Mouse (Mus musculus) CH12.LX (cell line): Measurements from ENCODE around the gene Ywhag. TPM values are rescaled to one million over a fixed set of nuclear protein-coding genes. Genes with fewer than 3 reads are reported as not detected.

Source experiments
- DNase-seq: peaks from one replicate; pipeline ENCODE4 v3.0.0-alpha.2; 2013; ENCODE audit errors: extremely low read depth
- H3K27ac ChIP-seq: 2 replicates; pipeline ENCODE4 v1.5.1; 2012; ENCODE audit warnings: low read depth, mild to moderate bottlenecking, control low read depth, moderate library complexity; ENCODE audit not compliant: insufficient read depth
- H3K27me3 ChIP-seq: replicated peaks from 2 replicates; pipeline ENCODE3; 2012; ENCODE audit warnings: inconsistent platforms
- H3K36me3 ChIP-seq, 2 experiments: replicated peaks in 1 of 2; 2 replicates each; pipeline versions ENCODE3 to v1.6.1; 2012; ENCODE audit warnings: inconsistent platforms in 1 of 2, low read length in 1 of 2, mild to moderate bottlenecking in 1 of 2, mixed read lengths in 1 of 2, moderate library complexity in 1 of 2; ENCODE audit not compliant: control insufficient read depth in 1 of 2, insufficient read depth in 1 of 2
- H3K4me1 ChIP-seq, 2 experiments: 2 replicates each; pipeline ENCODE4 v1.6.1; 2012; ENCODE audit warnings: inconsistent platforms in 1 of 2, moderate library complexity in 1 of 2; ENCODE audit not compliant: insufficient read depth in 2 of 2, control insufficient read depth in 1 of 2
- H3K4me2 ChIP-seq: 2 replicates; pipeline ENCODE4 v1.6.1; 2012; ENCODE audit warnings: low read depth, mild to moderate bottlenecking, control low read depth; ENCODE audit not compliant: poor library complexity, insufficient read depth, severe bottlenecking
- H3K4me3 ChIP-seq, 3 experiments: fragments of 150-350 bp in 1 of 3; sonication (generic) in 1 of 3; replicated peaks in 1 of 3; 2 replicates each; pipeline versions ENCODE3 to v1.5.1; 2011 to 2012; ENCODE audit warnings: low read depth in 2 of 3, low read length in 2 of 3, mild to moderate bottlenecking in 2 of 3, moderate library complexity in 2 of 3, control low read depth in 1 of 3, improper control_type of control experiment in 1 of 3, inconsistent platforms in 1 of 3, mixed read lengths in 1 of 3; ENCODE audit not compliant: poor library complexity in 1 of 3
- H3K79me2 ChIP-seq: replicated peaks from 2 replicates; pipeline ENCODE4 v1.6.1; 2012; ENCODE audit warnings: mild to moderate bottlenecking, moderate library complexity; ENCODE audit not compliant: control insufficient read depth, poor library complexity, insufficient read depth, severe bottlenecking; ENCODE audit errors: extremely low read depth
- H3K9ac ChIP-seq: 2 replicates; pipeline ENCODE4 v1.6.1; 2012; ENCODE audit warnings: low read depth, mild to moderate bottlenecking, control low read depth, moderate library complexity; ENCODE audit not compliant: insufficient read depth
- H3K9me3 ChIP-seq: replicated peaks from 2 replicates; pipeline ENCODE3; 2012; ENCODE audit warnings: low read length, inconsistent platforms, mixed read lengths
- BHLHE40 ChIP-seq: IDR thresholded peaks from 2 replicates; pipeline ENCODE4 v1.6.1; 2011; ENCODE audit warnings: mild to moderate bottlenecking, low read depth, low read length, improper control_type of control experiment
- CHD2 ChIP-seq: IDR thresholded peaks from 2 replicates; pipeline ENCODE4 v1.6.1; 2011; ENCODE audit warnings: low read length, improper control_type of control experiment
- CTCF ChIP-seq, 2 experiments: IDR thresholded peaks in 1 of 2; conservative IDR thresholded peaks in 1 of 2; 2 replicates each; pipeline ENCODE4 v1.5.1; 2011 to 2012; ENCODE audit warnings: low read depth in 2 of 2, low read length in 2 of 2, improper control_type of control experiment in 1 of 2, inconsistent platforms in 1 of 2, mild to moderate bottlenecking in 1 of 2, moderate library complexity in 1 of 2
- E2F4 ChIP-seq: IDR thresholded peaks from 2 replicates; pipeline ENCODE4 v1.6.1; 2011; ENCODE audit warnings: low read depth, low read length, improper control_type of control experiment; ENCODE audit not compliant: insufficient replicate concordance
- ELF1 ChIP-seq: IDR thresholded peaks from 2 replicates; pipeline ENCODE4 v1.6.1; 2014; ENCODE audit warnings: low read depth, mild to moderate bottlenecking, inconsistent platforms, low read length, improper control_type of control experiment
- EP300 ChIP-seq: IDR thresholded peaks from 2 replicates; pipeline ENCODE4 v1.6.1; 2011; ENCODE audit warnings: low read length, improper control_type of control experiment
- MYC ChIP-seq: IDR thresholded peaks from 2 replicates; pipeline ENCODE4 v1.6.1; 2011; ENCODE audit warnings: low read depth, mild to moderate bottlenecking, improper control_type of control experiment, low read length
- POLR2AphosphoS2 ChIP-seq: IDR thresholded peaks from 2 replicates; pipeline ENCODE4 v1.6.1; 2011; ENCODE audit warnings: low read depth, low read length, improper control_type of control experiment
- RAD21 ChIP-seq: IDR thresholded peaks from 2 replicates; pipeline ENCODE4 v1.6.1; 2011; ENCODE audit warnings: low read depth, mild to moderate bottlenecking, low read length, improper control_type of control experiment, moderate library complexity
- RCOR1 ChIP-seq: conservative IDR thresholded peaks from 2 replicates; pipeline ENCODE4 v1.6.1; 2012; ENCODE audit warnings: low read depth, mild to moderate bottlenecking, inconsistent platforms, low read length, improper control_type of control experiment
- SIN3A ChIP-seq: IDR thresholded peaks from 2 replicates; pipeline ENCODE4 v1.6.1; 2012; ENCODE audit warnings: low read length, improper control_type of control experiment, inconsistent platforms
- SMC3 ChIP-seq: IDR thresholded peaks from 2 replicates; pipeline ENCODE4 v1.6.1; 2011; ENCODE audit warnings: low read depth, low read length, improper control_type of control experiment
- TBP ChIP-seq: conservative IDR thresholded peaks from 2 replicates; pipeline ENCODE4 v1.6.1; 2011; ENCODE audit warnings: low read depth, low read length, improper control_type of control experiment
- ZC3H11A ChIP-seq: IDR thresholded peaks from 2 replicates; pipeline ENCODE4 v1.6.1; 2012; ENCODE audit warnings: low read depth, mild to moderate bottlenecking, inconsistent platforms, low read length, improper control_type of control experiment
- ZNF384 ChIP-seq: IDR thresholded peaks from 2 replicates; pipeline ENCODE4 v1.6.1; 2012; ENCODE audit warnings: low read depth, low read length, improper control_type of control experiment, inconsistent platforms
- dilution Hi-C: fragments of 300-500 bp; cut with MboI; formaldehyde crosslinking; loops from 2 replicates; pipeline ENCODE4 v1.14.3; 2020; ENCODE audit warnings: low sequenced_read_pairs; ENCODE audit not compliant: extremely low pct_unique_long_range_greater_than_20kb, extremely low pct_ligation_motif_present
- in situ Hi-C: fragments of 300-500 bp; cut with MboI; formaldehyde crosslinking; loops from 3 replicates; pipeline ENCODE4 v1.14.3; 2019; ENCODE audit warnings: low sequenced_read_pairs, low pct_ligation_motif_present, low pct_unique_long_range_greater_than_20kb, mixed read lengths
- polyA plus RNA-seq: library from polyadenylated mRNA; unstranded; fragments of >175 nt; gene quantifications from 2 replicates; pipeline ENCODE4 v1.2.1, GENCODE M21; 2012; ENCODE audit warnings: low read depth; ENCODE audit not compliant: insufficient read length
- total RNA-seq, 2 experiments: library from RNA; depleted of rRNA; stranded (reverse); fragments of 300-350 nt in 1 of 2; fragments of >200 nt in 1 of 2; gene quantifications; 2 replicates each; pipeline ENCODE4 v1.2.3; 2012 to 2014

Gene Ywhag
- total and polyA plus RNA-seq, 3 experiments: 55.3 to 239 (median 77.3) TPM

DNA sequence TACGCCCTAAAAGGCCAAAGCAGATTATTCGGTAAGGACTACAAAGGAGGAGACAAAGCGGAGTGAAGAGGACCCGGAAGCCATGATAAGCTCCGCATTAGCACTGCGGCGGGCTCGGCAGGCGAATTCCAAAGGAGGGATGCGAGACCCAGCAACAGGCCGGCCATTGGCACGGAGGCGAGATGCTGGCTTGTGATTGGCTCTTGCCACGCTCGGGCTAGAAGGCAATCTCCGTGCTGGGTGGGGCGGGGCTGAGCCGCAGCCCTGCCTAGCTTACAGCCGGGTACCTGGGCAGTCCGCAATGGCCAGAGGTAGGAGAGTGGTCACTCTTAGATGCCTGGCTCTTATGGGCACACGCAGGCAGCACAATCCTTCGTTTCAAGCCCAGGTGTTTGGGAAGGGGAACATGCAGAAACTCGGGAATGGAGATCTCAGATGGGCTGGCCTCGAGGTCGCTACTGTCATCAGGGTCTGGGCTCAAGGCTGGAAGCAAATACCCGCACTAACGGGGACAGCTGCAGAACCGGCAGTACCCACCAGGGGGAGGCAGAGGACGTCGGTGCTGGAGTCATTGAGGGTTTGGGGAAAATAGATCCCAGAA, 30.8 kb downstream of the Ywhag start:
- Histone ChIP-seq H3K4me1 (peaks cover 0 to 19% of the 10 kb centered on the region in 2 experiments; a peak in 2 of 4 replicates), H3K4me2 (no peak overlapping the region), H3K36me3 (peaks cover 22 to 49% of the 10 kb centered on the region in 2 experiments), H3K9me3 (no peaks in the 10 kb centered on the region), H3K4me3 (no peak overlapping the region), H3K79me2 (peaks cover 5% of the 10 kb centered on the region; the same call in 1 of the 2 replicates), H3K9ac (no peak overlapping the region), H3K27ac (no peak overlapping the region), H3K27me3 (no peaks in the 10 kb centered on the region)
- DNase-seq: no peak
- in situ Hi-C loops (no loop called here), dilution Hi-C loops (no loop called here)
- no peak for TF ChIP-seq RCOR1
- TF ChIP-seq EP300: no peak
- no peak for TF ChIP-seq MYC
- TF ChIP-seq CHD2: no peak
- TF ChIP-seq POLR2AphosphoS2: no peak
- TF ChIP-seq SMC3: peak; percentile 53
- TF ChIP-seq CTCF (conservative IDR thresholded peaks at IDR 0.05 in 1 of 2, IDR thresholded peaks at IDR 0.05 in 1 of 2; ENCODE audit: low read depth in 2 of 2, low read length in 2 of 2): peak; percentile 76 to 92
- TF ChIP-seq RAD21: peak; percentile 65

DNA sequence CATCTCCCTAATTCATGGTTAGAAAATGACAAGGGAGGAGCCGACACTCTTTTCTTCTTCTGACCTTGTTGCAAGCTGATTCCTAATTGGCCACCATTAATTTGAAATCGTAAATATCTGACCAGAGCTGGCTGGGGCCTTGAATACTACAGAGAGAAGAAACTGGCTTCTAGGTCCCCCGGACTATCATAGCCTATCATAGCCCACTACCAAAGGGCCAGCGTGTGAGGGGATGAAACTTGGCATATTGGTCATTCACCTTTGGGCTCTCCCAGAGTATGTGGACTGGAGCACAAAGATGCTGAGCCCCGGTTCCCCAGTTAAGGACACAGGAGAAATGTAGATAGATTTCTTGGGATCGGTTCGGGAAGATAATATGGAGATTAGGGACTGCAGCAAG, 31.4 kb downstream of the Ywhag start:
- no peak overlapping the region for H3K9ac ChIP-seq
- H3K27ac ChIP-seq: no peak overlapping the region
- no peak overlapping the region for H3K4me3 ChIP-seq
- no peak overlapping the region for H3K4me2 ChIP-seq
- dilution Hi-C loops: no loop called here
- TF ChIP-seq BHLHE40: no peak
- no peak for TF ChIP-seq CTCF (conservative IDR thresholded peaks at IDR 0.05 in 1 of 2, IDR thresholded peaks at IDR 0.05 in 1 of 2; ENCODE audit: low read depth in 2 of 2, low read length in 2 of 2)
- TF ChIP-seq TBP: no peak
- no peak for TF ChIP-seq SIN3A
- no peak for TF ChIP-seq E2F4
- no peak for TF ChIP-seq RCOR1
- peaks cover 4% of the 10 kb centered on the region; the same call in 1 of the 2 replicates for H3K79me2 ChIP-seq
- H3K27me3 ChIP-seq: no peaks in the 10 kb centered on the region
- peaks cover 0 to 19% of the 10 kb centered on the region in 2 experiments; a peak in 2 of 4 replicates for H3K4me1 ChIP-seq
- DNase-seq: no peak
- H3K9me3 ChIP-seq: no peaks in the 10 kb centered on the region
- peaks cover 17 to 43% of the 10 kb centered on the region in 2 experiments for H3K36me3 ChIP-seq
- in situ Hi-C loops: no loop called here

DNA sequence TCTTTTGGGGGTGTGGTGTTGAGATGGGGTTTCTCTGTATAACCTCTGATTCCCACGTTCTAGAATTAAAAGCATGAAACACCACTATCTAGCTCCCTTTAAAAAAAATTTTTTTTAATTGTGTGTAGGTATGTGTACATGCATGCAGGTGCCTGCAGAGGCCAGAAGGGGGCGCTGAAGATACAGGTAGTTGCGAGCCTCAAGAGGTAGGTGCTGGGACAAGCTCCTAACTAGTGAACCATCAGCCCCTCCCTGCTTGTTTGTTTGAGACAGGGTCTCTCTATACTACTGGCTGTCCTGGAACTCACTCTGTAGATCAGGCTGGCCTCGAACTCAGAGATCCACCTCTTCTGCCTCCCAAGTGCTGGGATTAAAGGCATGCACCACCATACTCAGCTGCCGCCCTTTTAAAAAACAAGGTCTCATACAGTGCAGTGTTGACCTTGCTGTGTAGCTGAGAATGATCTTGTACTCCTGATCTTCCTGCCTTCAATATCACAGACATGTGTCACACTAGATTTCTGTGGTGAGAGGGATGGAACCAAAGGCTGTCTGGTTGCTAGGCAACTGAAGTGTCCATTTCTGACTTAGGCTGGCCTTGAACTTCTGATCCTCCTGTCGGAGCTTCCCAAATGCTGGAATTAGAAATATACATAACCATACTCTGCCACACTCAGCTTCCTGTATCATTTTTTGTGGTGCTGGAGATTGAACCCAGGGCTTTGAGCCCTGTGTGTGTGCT, 32.9 kb downstream of the Ywhag start:
- H3K9ac ChIP-seq: no peak overlapping the region
- no peak overlapping the region for H3K4me3 ChIP-seq
- TF ChIP-seq ELF1: no peak
- TF ChIP-seq ZNF384: peak; percentile 42
- peak; percentile 24 for TF ChIP-seq RAD21
- peak; percentile 19 to 65; a peak in 3 of 4 replicates for TF ChIP-seq CTCF (conservative IDR thresholded peaks at IDR 0.05 in 1 of 2, IDR thresholded peaks at IDR 0.05 in 1 of 2; ENCODE audit: low read depth in 2 of 2, low read length in 2 of 2)
- TF ChIP-seq ZC3H11A: no peak
- TF ChIP-seq EP300: no peak
- no peaks in the 10 kb centered on the region for H3K9me3 ChIP-seq
- no peaks in the 10 kb centered on the region for H3K27me3 ChIP-seq
- in situ Hi-C loops: no loop called here
- dilution Hi-C loops: no loop called here
- H3K27ac ChIP-seq: no peak overlapping the region
- peaks cover 2 to 28% of the 10 kb centered on the region in 2 experiments for H3K36me3 ChIP-seq
- no peaks in the 10 kb centered on the region; the same call in 1 of the 2 replicates for H3K79me2 ChIP-seq
- no peak for DNase-seq
- peaks cover 0 to 14% of the 10 kb centered on the region in 2 experiments; a peak in 2 of 4 replicates for H3K4me1 ChIP-seq
- no peak overlapping the region for H3K4me2 ChIP-seq
